Mouse (Mus musculus) bone marrow macrophage, adult 2 months (primary cell): ENCODE measurements around the gene Zbtb22.

Experiments used
- CTCF ChIP-seq: IDR thresholded peaks from 2 replicates; pipeline ENCODE4 v1.5.1; 2012; ENCODE audit warnings: low read depth, mild to moderate bottlenecking, low read length, moderate library complexity
- POLR2A ChIP-seq: IDR thresholded peaks from 2 replicates; pipeline ENCODE4 v1.6.1; 2012; ENCODE audit warnings: mild to moderate bottlenecking, low read depth, low read length, borderline replicate concordance

DNA sequence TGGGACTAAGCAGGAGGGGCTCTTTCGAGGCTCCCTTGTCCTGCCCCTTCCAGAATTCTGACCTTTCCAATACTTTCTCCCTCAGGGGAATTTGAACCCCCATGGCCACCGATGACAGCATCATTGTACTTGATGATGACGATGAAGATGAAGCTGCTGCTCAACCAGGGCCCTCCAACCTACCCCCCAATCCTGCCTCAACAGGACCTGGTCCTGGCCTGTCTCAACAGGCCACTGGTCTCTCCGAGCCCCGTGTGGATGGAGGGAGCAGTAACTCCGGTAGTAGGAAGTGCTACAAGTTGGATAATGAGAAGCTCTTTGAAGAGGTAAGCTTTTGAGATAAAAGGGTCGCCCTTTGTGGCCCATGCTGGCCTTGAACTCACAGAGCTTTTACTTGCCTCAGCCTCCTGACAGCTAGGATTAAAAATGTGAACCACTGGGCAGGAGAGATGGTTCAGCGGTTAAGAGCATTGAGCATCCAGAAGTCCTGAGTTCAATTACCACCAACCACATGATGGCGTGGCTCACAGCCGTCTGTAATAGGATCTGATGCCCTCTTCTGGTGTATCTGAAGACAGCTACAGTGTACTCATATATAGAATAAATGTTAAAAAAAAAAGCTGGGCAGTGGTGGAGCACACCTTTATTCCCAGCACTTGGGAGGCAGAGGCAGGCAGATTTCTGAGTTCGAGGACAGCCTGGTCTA is 5.2 kb upstream of the Zbtb22 start:
- TF ChIP-seq CTCF: no peak
- no peak for TF ChIP-seq POLR2A
